Mouse (Mus musculus): ENCODE measurements around the gene 1810009A15Rik.
"Not testable (repeated sequence)": the region's sequence is repeated elsewhere in the genome, so short reads cannot be mapped to it uniquely, and the experiment has no call there.

1810009A15Rik gene

GRCm38 (mm10) chr19:8875031-8875430 lies 13.6 kb upstream of the 1810009A15Rik start:
- DNase-seq (ENCODE audit: low spot score) = no peak

- DNase-seq (ENCODE audit: low spot score) = peak; percentile 89
Measured at GRCm38 (mm10) chr19:8880311-8881033, 8.2 kb upstream of the 1810009A15Rik start, which contains the start of gene Uqcc3. Uqcc3 (minus strand) TSS chr19:8880923.

- no peak for DNase-seq (ENCODE audit: low spot score)
Measured at GRCm38 (mm10) chr19:8881034-8881392, 7.6 kb upstream of the 1810009A15Rik start.

GRCm38 (mm10) chr19:8883616-8884015 lies 5.0 kb upstream of the 1810009A15Rik start, which contains the start of the genes Lbhd1 and Gm49403:
Lbhd1 (plus strand) TSS chr19:8883732.
Gm49403 (plus strand) TSS chr19:8883930.
- DNase-seq (ENCODE audit: low spot score) = no peak

GRCm38 (mm10) chr19:8886916-8887584 lies 1.6 kb upstream of the 1810009A15Rik start:
- DNase-seq (ENCODE audit: low spot score) = no peak

GRCm38 (mm10) chr19:8887585-8888463 lies 829 bp upstream of the 1810009A15Rik start:
- DNase-seq (ENCODE audit: low spot score) = no peak

- DNase-seq (ENCODE audit: low spot score) = peak; percentile 84
Measured at GRCm38 (mm10) chr19:8892829-8893766, 4.4 kb downstream of the 1810009A15Rik start, which contains the start of gene Ints5. Ints5 (plus strand) TSS chr19:8893005.

GRCm38 (mm10) chr19:8895397-8895960 lies 6.8 kb downstream of the 1810009A15Rik start:
- no peak for DNase-seq (ENCODE audit: low spot score)

GRCm38 (mm10) chr19:8896231-8896630 lies 7.6 kb downstream of the 1810009A15Rik start:
- DNase-seq (ENCODE audit: low spot score) = not testable (repeated sequence)

- not testable (repeated sequence) for DNase-seq (ENCODE audit: low spot score)
Measured at GRCm38 (mm10) chr19:8897211-8897864, 8.7 kb downstream of the 1810009A15Rik start.

GRCm38 (mm10) chr19:8897865-8898495 lies 9.3 kb downstream of the 1810009A15Rik start, which contains the start of gene Ganab:
Ganab (plus strand) TSS chr19:8898071.
- DNase-seq (ENCODE audit: low spot score) = peak; percentile 97

- no peak for DNase-seq (ENCODE audit: low spot score)
Measured at GRCm38 (mm10) chr19:8898576-8898975, 9.9 kb downstream of the 1810009A15Rik start.

- DNase-seq (ENCODE audit: low spot score) = no peak
Measured at GRCm38 (mm10) chr19:8899079-8899478, 10.4 kb downstream of the 1810009A15Rik start.

- DNase-seq (ENCODE audit: low spot score) = no peak
Measured at GRCm38 (mm10) chr19:8903412-8903811, 14.8 kb downstream of the 1810009A15Rik start.

GRCm38 (mm10) chr19:8908531-8908930 lies 19.9 kb downstream of the 1810009A15Rik start:
- no peak for DNase-seq (ENCODE audit: low spot score)

- DNase-seq (ENCODE audit: low spot score) = no peak
Measured at GRCm38 (mm10) chr19:8911810-8912209, 23.2 kb downstream of the 1810009A15Rik start.

- no peak for DNase-seq (ENCODE audit: low spot score)
Measured at GRCm38 (mm10) chr19:8914212-8914611, 25.6 kb downstream of the 1810009A15Rik start.

- no peak for DNase-seq (ENCODE audit: low spot score)
Measured at GRCm38 (mm10) chr19:8919000-8919399, 30.3 kb downstream of the 1810009A15Rik start.

- DNase-seq (ENCODE audit: low spot score) = no peak
Measured at GRCm38 (mm10) chr19:8919684-8920072, 31.0 kb downstream of the 1810009A15Rik start.
